Mouse (Mus musculus) midbrain, embryonic 16.5 days (tissue): ENCODE measurements around the gene Rab2b. TPM values are rescaled to one million over a fixed set of nuclear protein-coding genes. Genes with fewer than 3 reads are reported as not detected.
A peak's percentile ranks its signal among the peaks of the same experiment; 100 is the strongest.

ENCODE experiments used
- ATAC-seq: fragments of 200-750 bp; cut with Nextera tagmentation; 2 replicates; pipeline ENCODE4 v1.8.0; 2017; ENCODE audit warnings: moderate TSS enrichment
- H3K27ac ChIP-seq: fragments of 300-500 bp; sonication (generic); 2 replicates; pipeline ENCODE4 v1.5.1; 2014; ENCODE audit warnings: mild to moderate bottlenecking, low read length, mixed read lengths
- H3K27me3 ChIP-seq: fragments of 300-500 bp; sonication (generic); 2 replicates; pipeline ENCODE4 v1.6.1; 2014; ENCODE audit warnings: low read depth, low read length, mixed read lengths; ENCODE audit not compliant: control insufficient read depth, insufficient read depth
- H3K36me3 ChIP-seq: fragments of 300-500 bp; sonication (generic); 2 replicates; pipeline ENCODE4 v1.6.1; 2014; ENCODE audit warnings: mild to moderate bottlenecking, low read length, moderate library complexity, mixed read lengths; ENCODE audit not compliant: control insufficient read depth, insufficient read depth
- H3K4me1 ChIP-seq: fragments of 300-500 bp; sonication (generic); 2 replicates; pipeline ENCODE4 v1.6.1; 2014; ENCODE audit warnings: mild to moderate bottlenecking, low read length, mixed read lengths; ENCODE audit not compliant: control insufficient read depth, insufficient read depth
- H3K4me2 ChIP-seq: fragments of 300-500 bp; sonication (generic); 2 replicates; pipeline ENCODE4 v1.6.1; 2014; ENCODE audit warnings: mild to moderate bottlenecking, low read length, mixed read lengths
- H3K4me3 ChIP-seq: fragments of 300-500 bp; sonication (generic); 2 replicates; pipeline ENCODE4 v1.5.1; 2014; ENCODE audit warnings: low read depth, mild to moderate bottlenecking, low read length, moderate library complexity, mixed read lengths
- H3K9ac ChIP-seq: fragments of 300-500 bp; sonication (generic); 2 replicates; pipeline ENCODE4 v1.6.1; 2014; ENCODE audit warnings: low read depth, low read length, mixed read lengths
- H3K9me3 ChIP-seq: fragments of 300-500 bp; sonication (generic); replicated peaks from 2 replicates; pipeline ENCODE4 v1.6.1; 2014; ENCODE audit warnings: mild to moderate bottlenecking, low read length, mixed read lengths; ENCODE audit not compliant: control insufficient read depth, poor library complexity, severe bottlenecking
- WGBS: fragments of 180-500 bp; shearing (Covaris S2); extraction: QIAGEN DNeasy Blood & Tissue Kit; methylation state at CpG from one replicate; pipeline ENCODE4 v1.1.7; 2014; 5-methylcytosine and 5-hydroxymethylcytosine counted together
- polyA plus RNA-seq: library from polyadenylated mRNA; unstranded; fragments of >200 nt; fragmentation: Nextera tagmentation; extraction: Ambion mirVana; gene quantifications from 2 replicates; pipeline ENCODE4 v1.2.1, GENCODE M21; 2015

Rab2b gene
- polyA plus RNA-seq, 1 experiment from 2014 or later, result 62.5 TPM

DNA sequence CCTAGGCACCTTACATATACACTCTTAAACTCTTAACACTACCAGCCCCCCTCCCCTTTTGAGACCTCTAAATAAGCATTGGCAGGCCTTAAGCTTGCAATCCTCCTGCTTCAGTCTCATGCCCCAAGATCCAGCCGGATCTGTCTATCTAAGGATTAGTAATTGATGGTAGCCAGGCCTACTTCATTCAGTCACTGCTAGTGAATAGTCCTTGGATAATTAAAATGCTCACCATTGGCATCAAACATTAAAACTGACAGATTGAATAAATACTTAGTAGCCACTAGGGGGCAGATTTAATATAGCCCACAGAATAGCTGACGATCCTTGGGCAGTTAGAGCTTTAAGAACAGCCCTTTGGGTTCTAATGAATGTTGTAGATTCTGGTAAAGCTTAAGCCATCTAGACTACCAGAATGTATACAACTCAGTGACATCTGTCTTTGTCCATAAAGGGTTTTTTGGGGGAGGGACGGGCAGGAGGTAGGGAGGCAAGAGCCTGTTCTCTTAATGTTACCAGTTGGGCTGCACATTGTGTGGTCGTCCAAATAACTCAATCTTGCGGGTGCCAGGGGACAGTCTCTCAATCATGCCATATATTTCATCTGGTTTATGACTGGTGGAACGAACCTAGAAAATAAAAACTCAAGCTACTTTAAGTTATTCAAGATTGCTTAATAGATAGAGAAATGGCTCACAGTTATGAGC is 16.4 kb upstream of the Rab2b start:
- peak; percentile 69 for ATAC-seq
- no peak overlapping the region for H3K4me2 ChIP-seq
- H3K27ac ChIP-seq, result no peak overlapping the region
- H3K4me3 ChIP-seq, result no peak overlapping the region
- no peak overlapping the region for H3K9ac ChIP-seq
- 61% methylated on average over 6 of the region's 6 CpGs for WGBS
- peaks cover 52% of the 10 kb centered on the region for H3K36me3 ChIP-seq
- H3K27me3 ChIP-seq, result no peaks in the 10 kb centered on the region
- H3K9me3 ChIP-seq, result no peaks in the 10 kb centered on the region
- no peaks in the 10 kb centered on the region for H3K4me1 ChIP-seq

GRCm38 (mm10) chr14:52284191-52284590 is 4.8 kb upstream of the Rab2b start:
- 89% methylated on average over 3 of the region's 3 CpGs for WGBS
- Histone ChIP-seq H3K9ac (no peak overlapping the region), H3K4me3 (no peak overlapping the region), H3K36me3 (peaks cover 20% of the 10 kb centered on the region), H3K9me3 (no peaks in the 10 kb centered on the region), H3K4me2 (no peak overlapping the region), H3K27ac (no peak overlapping the region), H3K4me1 (peaks cover 8% of the 10 kb centered on the region), H3K27me3 (no peaks in the 10 kb centered on the region)
- no peak for ATAC-seq

DNA sequence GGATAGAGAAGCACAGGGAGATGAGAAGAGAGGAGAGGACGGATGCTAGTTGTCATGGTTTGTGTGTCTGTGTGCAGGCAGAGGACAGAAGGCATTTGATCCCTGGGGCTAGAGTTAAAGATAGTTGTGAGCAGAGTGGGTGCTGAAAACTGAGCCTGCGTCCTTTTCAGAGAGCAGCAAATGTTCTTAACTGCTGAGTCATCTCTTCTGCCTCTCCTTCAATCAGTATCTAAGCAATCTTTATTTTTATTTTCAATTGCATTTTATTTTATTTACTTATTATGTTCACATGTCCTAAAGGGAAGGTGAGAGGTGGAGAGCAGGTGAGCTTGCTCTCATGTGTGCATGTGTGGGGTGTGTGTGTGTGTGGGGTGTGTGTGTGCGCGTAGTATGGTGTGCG is 4.3 kb upstream of the Rab2b start:
- H3K4me3 ChIP-seq, result no peak overlapping the region
- peaks cover 18% of the 10 kb centered on the region for H3K36me3 ChIP-seq
- H3K9me3 ChIP-seq, result no peaks in the 10 kb centered on the region
- no peak for ATAC-seq
- H3K4me2 ChIP-seq, result no peak overlapping the region
- no peaks in the 10 kb centered on the region for H3K27me3 ChIP-seq
- 97% methylated on average over 5 of the region's 5 CpGs for WGBS
- peaks cover 8% of the 10 kb centered on the region for H3K4me1 ChIP-seq
- H3K27ac ChIP-seq, result no peak overlapping the region
- H3K9ac ChIP-seq, result no peak overlapping the region

GRCm38 (mm10) chr14:52279747-52280120 is 389 bp upstream of the Rab2b start:
- H3K4me1 ChIP-seq, result peaks cover 13% of the 10 kb centered on the region
- no peaks in the 10 kb centered on the region for H3K9me3 ChIP-seq
- 1% methylated on average over 20 of the region's 21 CpGs for WGBS
- H3K4me2 ChIP-seq, result peak overlapping the region; percentile 72
- H3K36me3 ChIP-seq, result no peaks in the 10 kb centered on the region; the same call in none of the 2 replicates
- H3K27me3 ChIP-seq, result no peaks in the 10 kb centered on the region
- peak overlapping the region; percentile 85 for H3K27ac ChIP-seq
- peak overlapping the region; percentile 85 for H3K9ac ChIP-seq
- ATAC-seq, result no peak
- H3K4me3 ChIP-seq, result peak overlapping the region; percentile 83

DNA sequence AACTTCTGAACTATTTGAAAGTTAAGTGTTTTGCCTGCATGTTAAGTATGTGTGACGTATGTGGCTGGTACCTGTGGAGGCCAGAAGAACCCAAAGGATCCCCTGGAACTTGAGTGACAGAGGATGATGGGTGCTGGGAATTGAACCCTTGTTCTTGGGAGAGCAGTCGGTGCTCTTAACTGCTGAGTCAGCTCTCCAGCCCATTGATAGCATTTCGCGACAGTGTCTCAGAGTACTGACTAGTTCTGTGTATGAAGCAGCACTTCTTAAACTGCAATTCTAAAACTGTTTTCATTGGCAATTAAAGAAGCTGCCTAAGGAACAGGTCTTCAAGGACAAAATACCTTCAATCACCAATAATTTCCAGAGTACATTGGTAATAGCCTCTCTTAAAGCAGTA is 2.1 kb downstream of the Rab2b start:
- H3K36me3 ChIP-seq, result peaks cover 7% of the 10 kb centered on the region
- peaks cover 13% of the 10 kb centered on the region for H3K4me1 ChIP-seq
- no peaks in the 10 kb centered on the region for H3K27me3 ChIP-seq
- no peak overlapping the region for H3K4me2 ChIP-seq
- H3K27ac ChIP-seq, result no peak overlapping the region
- H3K9me3 ChIP-seq, result no peaks in the 10 kb centered on the region
- ATAC-seq, result no peak
- no peak overlapping the region for H3K9ac ChIP-seq
- WGBS, result 94% methylated on average over 4 of the region's 4 CpGs
- no peak overlapping the region for H3K4me3 ChIP-seq

GRCm38 (mm10) chr14:52272781-52273180 is 6.6 kb downstream of the Rab2b start:
- ATAC-seq, result no peak
- Histone ChIP-seq H3K36me3 (peaks cover 14% of the 10 kb centered on the region), H3K9me3 (no peaks in the 10 kb centered on the region), H3K27ac (no peak overlapping the region), H3K4me3 (no peak overlapping the region), H3K4me2 (no peak overlapping the region), H3K9ac (no peak overlapping the region), H3K4me1 (no peaks in the 10 kb centered on the region), H3K27me3 (no peaks in the 10 kb centered on the region)
- WGBS, result 79% methylated on average over 3 of the region's 3 CpGs

DNA sequence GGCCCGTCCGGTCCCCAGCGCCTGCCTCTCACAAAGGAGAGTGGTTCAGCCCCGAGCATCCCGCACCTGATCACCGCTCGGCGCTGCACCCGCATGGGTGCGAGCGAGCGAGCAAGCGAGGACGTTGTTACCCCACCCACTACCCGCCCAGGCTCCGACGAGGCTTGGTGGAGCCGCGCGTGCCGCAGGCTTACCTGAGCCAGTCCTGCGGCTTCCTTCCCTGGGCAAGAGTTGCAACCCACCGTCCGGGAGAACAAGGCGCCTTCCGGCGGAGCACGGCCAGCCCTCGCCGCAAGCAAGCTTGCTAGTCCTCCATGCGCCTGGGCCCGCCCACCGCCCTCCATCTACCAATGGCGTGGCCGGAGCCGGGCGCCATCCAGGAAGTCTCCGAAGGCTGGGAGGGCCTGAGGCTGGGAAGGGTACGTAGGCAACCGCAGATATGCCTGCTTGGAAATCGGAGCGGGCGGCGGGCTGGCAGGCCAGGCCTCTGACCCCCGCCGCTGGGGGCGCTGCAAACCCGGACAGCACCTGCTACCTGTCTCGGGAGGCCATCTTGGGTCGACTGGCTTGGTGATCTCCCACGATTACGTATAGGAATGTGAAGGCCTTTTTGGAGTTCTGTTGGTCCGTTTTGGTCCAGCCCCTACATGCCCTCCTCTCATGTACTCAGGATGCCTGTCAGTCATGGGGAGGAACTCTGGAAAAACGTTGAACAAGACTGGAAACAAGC is 21.7 kb downstream of the Rab2b start, which contains the start of gene Chd8:
Gene Chd8 (minus strand): TSS at position 297 of the 730 bp plus-strand sequence.
- under 1% methylated on average over 53 of the region's 54 CpGs for WGBS
- Histone ChIP-seq H3K4me1 (peaks cover 21% of the 10 kb centered on the region), H3K4me2 (peak within 1 kb of the TSS; percentile 81), H3K4me3 (peak within 1 kb of the TSS; percentile 94), H3K36me3 (peaks cover 8% of the 10 kb centered on the region; the same call in 1 of the 2 replicates), H3K27me3 (no peaks in the 10 kb centered on the region), H3K9ac (peak within 1 kb of the TSS; percentile 92), H3K27ac (peak within 1 kb of the TSS; percentile 94), H3K9me3 (no peaks in the 10 kb centered on the region)
- peak; percentile 100 for ATAC-seq

DNA sequence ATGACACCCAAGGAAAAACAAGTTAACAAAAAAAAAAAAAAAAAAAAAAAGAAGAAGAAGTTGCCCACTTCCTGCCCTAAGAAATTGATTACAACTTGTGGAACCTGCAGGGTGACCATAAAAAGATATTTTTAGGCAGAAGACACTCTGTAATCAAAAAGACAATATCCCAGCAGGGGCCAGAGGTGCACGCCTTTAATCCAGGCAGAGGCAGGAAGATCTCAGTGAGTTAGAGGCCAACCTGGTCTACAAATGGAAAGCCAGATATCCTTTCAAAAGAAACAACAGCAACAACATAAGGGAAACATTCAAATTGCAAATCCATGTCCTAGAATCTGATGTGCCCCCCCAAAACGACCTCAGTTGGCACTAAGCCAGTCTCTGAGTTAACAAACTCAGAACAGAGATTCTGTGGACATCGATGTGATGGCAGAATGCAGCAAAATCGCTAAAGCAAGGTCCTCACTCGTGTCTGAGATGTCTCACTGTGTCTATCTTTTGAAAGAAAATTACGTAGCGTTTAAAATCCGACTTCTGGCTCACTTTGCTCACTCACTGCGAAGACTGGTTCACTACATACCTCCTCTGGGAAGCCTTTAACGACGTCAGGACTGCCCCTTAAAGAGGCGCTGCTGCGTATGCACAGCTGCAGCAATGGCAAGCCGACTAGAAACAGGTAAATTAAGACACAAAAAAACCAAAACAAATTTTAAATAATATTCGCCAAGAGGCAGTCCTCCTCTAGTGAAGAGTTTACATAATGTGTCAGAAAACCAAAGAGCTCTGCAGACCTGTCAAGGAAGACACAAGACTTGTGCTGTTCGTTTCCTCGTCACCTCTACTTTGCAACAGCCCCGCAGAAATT is 22.8 kb downstream of the Rab2b start:
- H3K4me3 ChIP-seq, result peak overlapping the region; percentile 94
- peak overlapping the region; percentile 94 for H3K27ac ChIP-seq
- H3K9ac ChIP-seq, result peak overlapping the region; percentile 92
- no peak for ATAC-seq
- H3K4me2 ChIP-seq, result peak overlapping the region; percentile 81
- H3K9me3 ChIP-seq, result no peaks in the 10 kb centered on the region
- WGBS, result 6% methylated on average over 18 of the region's 18 CpGs
- peaks cover 3% of the 10 kb centered on the region; the same call in 1 of the 2 replicates for H3K36me3 ChIP-seq
- peaks cover 21% of the 10 kb centered on the region for H3K4me1 ChIP-seq
- no peaks in the 10 kb centered on the region for H3K27me3 ChIP-seq
